In genomic region chr12:102619908-102620307, GRCm38 (mm10) we compare ENCODE assay signal across 12 mouse cellular contexts.
DNase-seq lines count a peak whose midpoint lies in the region; ATAC-seq lines count a peak whose summit lies in the region.
"Had no signal": no experiment of that assay in that cellular context is flagged by ENCODE, and none has a peak within 500 bp of the region (broad histone marks: within the 10 kb centered on the region; RNA-seq: fewer than 3 reads in every experiment).

No protein-coding gene starts in this region.

- H3K4me3 ChIP-seq in forebrain, embryonic 16.5 days (replicated peaks; ENCODE audit: low read length) = no peak overlapping the region
- H3K4me3 ChIP-seq: forebrain, embryonic 13.5 days had no signal

- no peak overlapping the region for H3K27ac ChIP-seq in forebrain, embryonic 16.5 days (ENCODE audit: low read length)
- H3K27ac ChIP-seq: forebrain, embryonic 13.5 days had no signal

- H3K4me1 ChIP-seq in forebrain, embryonic 16.5 days (replicated peaks; ENCODE audit: control insufficient read depth, insufficient read depth, low read length) = peaks cover 15% of the 10 kb centered on the region

- no peak for ATAC-seq in forebrain, embryonic 16.5 days
- ATAC-seq: forebrain, embryonic 13.5 days had no signal

- H3K36me3 ChIP-seq in forebrain, embryonic 16.5 days (ENCODE audit: control insufficient read depth, insufficient read depth) = no peaks in the 10 kb centered on the region

- H3K4me2 ChIP-seq in forebrain, embryonic 16.5 days (ENCODE audit: low read length) = no peak overlapping the region
- H3K4me2 ChIP-seq: forebrain, embryonic 13.5 days had no signal

- WGBS in forebrain, embryonic 16.5 days = 37% methylated on average over 7 of the region's 7 CpGs

- H3K9me3 ChIP-seq in forebrain, embryonic 16.5 days (ENCODE audit: control insufficient read depth, low read length) = no peaks in the 10 kb centered on the region
- H3K9me3 ChIP-seq: forebrain, embryonic 13.5 days had no signal

- DNase-seq in MEL-GATA-1-ER (ENCODE audit: extremely low read depth, low read depth) = peak; percentile 21
- peak; percentile 61 for DNase-seq in induced T-regulatory cell, adult 2 months (ENCODE audit: low read depth)
- peak; percentile 63 to 86 for DNase-seq in kidney, postnatal 25 days
- DNase-seq in naive thymus-derived CD4-positive, alpha-beta T cell, adult 2 months (ENCODE audit: low read depth) = peak; percentile 54
- DNase-seq in adrenal gland, adult (ENCODE audit: inconsistent age in 2 of 2, low spot score in 1 of 2) = no peak
- no peak for DNase-seq in right cerebral cortex, postnatal 10 days (ENCODE audit: low spot score in 2 of 2)
- no peak for DNase-seq in adrenal gland, postnatal 10 days
- DNase-seq: heart, adult 18-20 months; lung, postnatal 36 days; right cerebral cortex, postnatal 14 days had no signal

- no peaks in the 10 kb centered on the region for H3K27me3 ChIP-seq in forebrain, embryonic 16.5 days (replicated peaks; ENCODE audit: control insufficient read depth, insufficient read depth, low read length)
- H3K27me3 ChIP-seq: forebrain, embryonic 13.5 days had no signal

- H3K9ac ChIP-seq in forebrain, embryonic 16.5 days (replicated peaks; ENCODE audit: low read depth, low read length) = no peak overlapping the region
- H3K9ac ChIP-seq: forebrain, embryonic 13.5 days had no signal

Comparison
In these comparisons a context has a peak if more than half of its experiments do, and no peak if none do; other contexts are left out.
1. DNase-seq: peak in MEL-GATA-1-ER (single experiment), induced T-regulatory cell, adult 2 months (single experiment), kidney, postnatal 25 days (2 of 2) and naive thymus-derived CD4-positive, alpha-beta T cell, adult 2 months (single experiment); none in adrenal gland, adult (0 of 2), right cerebral cortex, postnatal 10 days (0 of 2) and adrenal gland, postnatal 10 days (single experiment).